Mouse (Mus musculus) limb, embryonic 10.5 days (tissue): Measurements from ENCODE around the gene Dynlrb2. TPM values are rescaled to one million over a fixed set of nuclear protein-coding genes. Genes with fewer than 3 reads are reported as not detected.

Source experiments
- DNase-seq: peaks from one replicate; pipeline ENCODE4 v3.0.0-alpha.2; 2017; ENCODE audit warnings: low spot score
- H3K27ac ChIP-seq: fragments of 300-500 bp; sonication (generic); 2 replicates; pipeline ENCODE4 v1.5.1; 2016; ENCODE audit warnings: mild to moderate bottlenecking
- H3K27me3 ChIP-seq: fragments of 300-500 bp; sonication (generic); 2 replicates; pipeline ENCODE4 v1.6.1; 2016; ENCODE audit warnings: low read depth, mild to moderate bottlenecking; ENCODE audit not compliant: poor library complexity, severe bottlenecking
- H3K36me3 ChIP-seq: fragments of 300-500 bp; sonication (generic); 2 replicates; pipeline ENCODE4 v1.6.1; 2016; ENCODE audit warnings: mild to moderate bottlenecking, moderate library complexity
- H3K4me1 ChIP-seq: fragments of 300-500 bp; sonication (generic); 2 replicates; pipeline ENCODE4 v1.6.1; 2016
- H3K4me3 ChIP-seq: fragments of 300-500 bp; sonication (generic); 2 replicates; pipeline ENCODE4 v1.5.1; 2016; ENCODE audit warnings: mild to moderate bottlenecking, moderate library complexity
- H3K9me3 ChIP-seq: fragments of 300-500 bp; sonication (generic); replicated peaks from 2 replicates; pipeline ENCODE4 v1.6.1; 2016; ENCODE audit warnings: mild to moderate bottlenecking
- WGBS: fragments of 180-500 bp; shearing (Covaris S2); methylation state at CpG from one replicate; pipeline ENCODE4 v1.1.7; 2016; 5-methylcytosine and 5-hydroxymethylcytosine counted together
- polyA plus RNA-seq: library from polyadenylated mRNA; unstranded; fragments of >200 nt; fragmentation: Nextera tagmentation; extraction: Ambion mirVana; gene quantifications from 2 replicates; pipeline ENCODE4 v1.2.1, GENCODE M21; 2016

Dynlrb2 gene
- polyA plus RNA-seq, 1 experiment from 2014 or later, result not detected

DNA sequence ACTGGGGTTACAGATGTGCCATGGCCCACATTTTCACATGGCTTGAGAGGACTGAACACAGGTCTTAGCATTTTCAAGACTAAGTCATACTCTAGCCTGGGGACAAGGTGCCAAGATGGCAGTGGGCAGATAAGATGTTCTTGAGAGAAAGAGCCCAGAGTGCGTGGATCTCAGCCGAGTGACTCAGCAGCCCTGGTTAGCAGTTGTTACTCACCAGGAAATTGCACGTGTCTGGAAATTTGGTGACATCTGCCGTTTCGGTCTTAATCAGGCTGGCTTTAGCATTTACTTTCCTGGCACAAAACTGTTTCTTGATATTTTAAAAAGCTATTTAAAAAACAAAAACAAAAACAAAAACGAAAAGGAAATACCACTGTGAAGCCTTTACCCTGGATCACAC lies 47.5 kb downstream of the Dynlrb2 start:
- WGBS, result 87% methylated on average over 6 of the region's 6 CpGs
- H3K36me3 ChIP-seq, result no peaks in the 10 kb centered on the region
- no peaks in the 10 kb centered on the region for H3K9me3 ChIP-seq
- H3K4me1 ChIP-seq, result no peaks in the 10 kb centered on the region
- H3K27me3 ChIP-seq, result no peaks in the 10 kb centered on the region
- DNase-seq, result no peak
- H3K27ac ChIP-seq, result no peak overlapping the region
- no peak overlapping the region for H3K4me3 ChIP-seq

DNA sequence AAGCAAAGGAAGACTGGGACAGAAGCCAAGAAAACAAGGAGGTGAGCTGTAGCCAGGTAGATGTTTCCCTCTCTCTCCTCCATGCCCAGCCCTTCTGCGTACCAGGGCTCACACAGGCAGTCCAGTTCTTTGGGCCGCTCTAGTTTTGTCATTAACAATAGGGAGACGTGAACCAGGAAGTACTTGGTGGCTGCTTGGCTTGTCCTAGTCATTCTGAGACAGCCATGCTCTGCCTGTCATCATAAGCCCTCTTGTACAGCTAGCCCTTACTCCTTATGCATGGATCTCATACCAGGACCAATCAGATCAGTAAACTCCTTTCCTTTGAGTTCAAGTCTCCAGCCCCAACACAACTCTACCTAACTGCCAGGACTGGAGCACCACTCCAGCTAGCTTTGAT lies 48.0 kb downstream of the Dynlrb2 start:
- no peaks in the 10 kb centered on the region for H3K36me3 ChIP-seq
- no peaks in the 10 kb centered on the region for H3K9me3 ChIP-seq
- no peak overlapping the region for H3K27ac ChIP-seq
- no peaks in the 10 kb centered on the region for H3K27me3 ChIP-seq
- DNase-seq, result no peak
- no peaks in the 10 kb centered on the region for H3K4me1 ChIP-seq
- no peak overlapping the region for H3K4me3 ChIP-seq
- WGBS, result 86% methylated on average over 3 of the region's 3 CpGs

Other genes with a start within 250 kb of the Dynlrb2 start
- 5.3 and 6.1 TPM in 2 replicates for gene Cdyl2, start 228.0 kb downstream of the Dynlrb2 start, polyA plus RNA-seq